Mouse (Mus musculus) kidney, embryonic 15.5 days (tissue): ENCODE results near the gene Hyal1. TPM values are rescaled to one million over a fixed set of nuclear protein-coding genes. Genes with fewer than 3 reads are reported as not detected.

Experiments used
- ATAC-seq: fragments of 200-750 bp; cut with Nextera tagmentation; replicated peaks from 2 replicates; pipeline ENCODE4 v1.8.0; 2017; ENCODE audit warnings: moderate TSS enrichment; ENCODE audit not compliant: low FRiP score
- H3K27ac ChIP-seq: fragments of 300-500 bp; sonication (generic); 2 replicates; pipeline ENCODE4 v1.5.1; 2015; ENCODE audit warnings: mild to moderate bottlenecking, inconsistent platforms
- H3K27me3 ChIP-seq: fragments of 300-500 bp; sonication (generic); 2 replicates; pipeline ENCODE4 v1.6.1; 2015; ENCODE audit warnings: inconsistent platforms
- H3K36me3 ChIP-seq: fragments of 300-500 bp; sonication (generic); 2 replicates; pipeline ENCODE4 v1.6.1; 2015; ENCODE audit warnings: inconsistent platforms
- H3K4me1 ChIP-seq: fragments of 300-500 bp; sonication (generic); 2 replicates; pipeline ENCODE4 v1.6.1; 2015; ENCODE audit warnings: inconsistent platforms
- H3K4me2 ChIP-seq: fragments of 300-500 bp; sonication (generic); 2 replicates; pipeline ENCODE4 v1.6.1; 2015; ENCODE audit warnings: moderate library complexity, mild to moderate bottlenecking, inconsistent platforms
- H3K4me3 ChIP-seq: fragments of 300-500 bp; sonication (generic); replicated peaks from 2 replicates; pipeline ENCODE4 v1.5.1; 2015; ENCODE audit warnings: mild to moderate bottlenecking, inconsistent platforms
- H3K9ac ChIP-seq: fragments of 300-500 bp; sonication (generic); 2 replicates; pipeline ENCODE4 v1.6.1; 2015; ENCODE audit warnings: mild to moderate bottlenecking, inconsistent platforms
- H3K9me3 ChIP-seq: fragments of 300-500 bp; sonication (generic); replicated peaks from 2 replicates; pipeline ENCODE4 v1.6.1; 2016; ENCODE audit warnings: inconsistent platforms
- WGBS: fragments of 180-500 bp; shearing (Covaris S2); methylation state at CpG from one replicate; pipeline ENCODE4 v1.1.7; 2015; ENCODE audit warnings: mixed read lengths; 5-methylcytosine and 5-hydroxymethylcytosine counted together
- polyA plus RNA-seq: library from polyadenylated mRNA; unstranded; fragments of >200 nt; fragmentation: Nextera tagmentation; extraction: Ambion mirVana; gene quantifications from 2 replicates; pipeline ENCODE4 v1.2.1, GENCODE M21; 2015

Gene Hyal1
- polyA plus RNA-seq, 1 experiment from 2014 or later: 10.5 TPM

- Histone ChIP-seq H3K27ac (peak overlapping the region; percentile 29; the same call in 1 of the 2 replicates), H3K9me3 (no peaks in the 10 kb centered on the region), H3K4me2 (peak overlapping the region; percentile 82), H3K27me3 (no peaks in the 10 kb centered on the region), H3K36me3 (peaks cover 51% of the 10 kb centered on the region), H3K9ac (peak overlapping the region; percentile 63), H3K4me3 (peak overlapping the region; percentile 83), H3K4me1 (peaks cover 20% of the 10 kb centered on the region)
- ATAC-seq: no peak
- 2% methylated on average over 33 of the region's 33 CpGs for WGBS
These were observed 11.3 kb downstream of the Hyal1 start for GRCm38 (mm10) chr9:107587833-107588639.

- Histone ChIP-seq H3K4me2 (no peak overlapping the region; the same call in 1 of the 2 replicates), H3K27ac (no peak overlapping the region), H3K9me3 (no peaks in the 10 kb centered on the region), H3K4me1 (peaks cover 20% of the 10 kb centered on the region), H3K36me3 (peaks cover 55% of the 10 kb centered on the region), H3K4me3 (no peak overlapping the region), H3K9ac (no peak overlapping the region), H3K27me3 (no peaks in the 10 kb centered on the region)
- no peak for ATAC-seq
- 84% methylated on average over 25 of the region's 25 CpGs for WGBS
These were observed 13.5 kb downstream of the Hyal1 start for GRCm38 (mm10) chr9:107590058-107590772.

GRCm38 (mm10) chr9:107590773-107591060 is 14.0 kb downstream of the Hyal1 start:
- no peak for ATAC-seq
- Histone ChIP-seq H3K27me3 (no peaks in the 10 kb centered on the region), H3K36me3 (peaks cover 57% of the 10 kb centered on the region), H3K9me3 (no peaks in the 10 kb centered on the region), H3K4me2 (no peak overlapping the region), H3K9ac (no peak overlapping the region), H3K4me3 (no peak overlapping the region), H3K4me1 (peaks cover 20% of the 10 kb centered on the region), H3K27ac (no peak overlapping the region)
- WGBS: 96% methylated on average over 6 of the region's 6 CpGs

GRCm38 (mm10) chr9:107593101-107593976 is 16.6 kb downstream of the Hyal1 start:
- H3K27ac ChIP-seq: no peak overlapping the region
- no peak for ATAC-seq
- H3K4me3 ChIP-seq: no peak overlapping the region
- H3K9me3 ChIP-seq: no peaks in the 10 kb centered on the region
- peaks cover 62% of the 10 kb centered on the region for H3K36me3 ChIP-seq
- no peak overlapping the region for H3K4me2 ChIP-seq
- no peaks in the 10 kb centered on the region for H3K27me3 ChIP-seq
- 89% methylated on average over 11 of the region's 11 CpGs for WGBS
- peaks cover 10% of the 10 kb centered on the region for H3K4me1 ChIP-seq
- H3K9ac ChIP-seq: no peak overlapping the region

GRCm38 (mm10) chr9:107594281-107595062 is 17.7 kb downstream of the Hyal1 start:
- no peaks in the 10 kb centered on the region for H3K9me3 ChIP-seq
- H3K36me3 ChIP-seq: peaks cover 71% of the 10 kb centered on the region
- no peak for ATAC-seq
- no peak overlapping the region for H3K4me2 ChIP-seq
- H3K4me3 ChIP-seq: no peak overlapping the region
- no peak overlapping the region for H3K9ac ChIP-seq
- 0 out of 2 replicates have a peak, but pooled peaks cover 1% of the 10 kb centered on the region for H3K4me1 ChIP-seq
- H3K27ac ChIP-seq: no peak overlapping the region
- 68% methylated on average over 8 of the region's 8 CpGs for WGBS
- no peaks in the 10 kb centered on the region for H3K27me3 ChIP-seq

- H3K27me3 ChIP-seq: 0 out of 2 replicates have a peak, but pooled peaks cover 3% of the 10 kb centered on the region
- H3K4me1 ChIP-seq: peaks cover 8% of the 10 kb centered on the region
- H3K27ac ChIP-seq: no peak overlapping the region
- peaks cover 61% of the 10 kb centered on the region for H3K36me3 ChIP-seq
- ATAC-seq: no peak
- H3K4me2 ChIP-seq: no peak overlapping the region
- no peaks in the 10 kb centered on the region for H3K9me3 ChIP-seq
- WGBS: 87% methylated on average over 11 of the region's 11 CpGs
- H3K9ac ChIP-seq: no peak overlapping the region
- H3K4me3 ChIP-seq: no peak overlapping the region
These were observed 20.2 kb downstream of the Hyal1 start for GRCm38 (mm10) chr9:107596619-107597569.

- no peak overlapping the region for H3K4me2 ChIP-seq
- 0 out of 2 replicates have a peak, but pooled peaks cover 3% of the 10 kb centered on the region for H3K27me3 ChIP-seq
- 73% methylated on average over 5 of the region's 5 CpGs for whole genome bisulfite sequencing
- H3K9ac ChIP-seq: no peak overlapping the region
- H3K36me3 ChIP-seq: peaks cover 46% of the 10 kb centered on the region
- H3K9me3 ChIP-seq: no peaks in the 10 kb centered on the region
- H3K4me1 ChIP-seq: peaks cover 22% of the 10 kb centered on the region
- H3K27ac ChIP-seq: no peak overlapping the region
- H3K4me3 ChIP-seq: no peak overlapping the region
- no peak for ATAC-seq
These were observed 21.7 kb downstream of the Hyal1 start for GRCm38 (mm10) chr9:107598385-107598784.

GRCm38 (mm10) chr9:107599433-107599832 is 22.7 kb downstream of the Hyal1 start:
- H3K27me3 ChIP-seq: 0 out of 2 replicates have a peak, but pooled peaks cover 3% of the 10 kb centered on the region
- H3K9me3 ChIP-seq: no peaks in the 10 kb centered on the region
- WGBS: 76% methylated on average over 9 of the region's 9 CpGs
- no peak for ATAC-seq
- peaks cover 33% of the 10 kb centered on the region for H3K4me1 ChIP-seq
- H3K4me3 ChIP-seq: no peak overlapping the region
- H3K27ac ChIP-seq: no peak overlapping the region
- H3K9ac ChIP-seq: no peak overlapping the region
- peaks cover 35% of the 10 kb centered on the region for H3K36me3 ChIP-seq
- H3K4me2 ChIP-seq: no peak overlapping the region

- H3K27ac ChIP-seq: no peak overlapping the region
- peaks cover 37% of the 10 kb centered on the region for H3K4me1 ChIP-seq
- H3K4me2 ChIP-seq: no peak overlapping the region
- WGBS: 66% methylated on average over 14 of the region's 14 CpGs
- 0 out of 2 replicates have a peak, but pooled peaks cover 3% of the 10 kb centered on the region for H3K27me3 ChIP-seq
- peaks cover 31% of the 10 kb centered on the region for H3K36me3 ChIP-seq
- H3K4me3 ChIP-seq: no peak overlapping the region
- H3K9ac ChIP-seq: no peak overlapping the region
- H3K9me3 ChIP-seq: no peaks in the 10 kb centered on the region
- no peak for ATAC-seq
These were observed 23.1 kb downstream of the Hyal1 start for GRCm38 (mm10) chr9:107599842-107600241.

GRCm38 (mm10) chr9:107600745-107601144 is 24.0 kb downstream of the Hyal1 start:
- Histone ChIP-seq H3K4me3 (no peak overlapping the region), H3K27me3 (0 out of 2 replicates have a peak, but pooled peaks cover 3% of the 10 kb centered on the region), H3K27ac (no peak overlapping the region), H3K9ac (no peak overlapping the region), H3K9me3 (no peaks in the 10 kb centered on the region), H3K4me1 (peaks cover 46% of the 10 kb centered on the region), H3K4me2 (no peak overlapping the region), H3K36me3 (peaks cover 26% of the 10 kb centered on the region)
- ATAC-seq: no peak
- WGBS: 82% methylated on average over 12 of the region's 12 CpGs
